Mouse (Mus musculus) limb, embryonic 15.5 days (tissue): ENCODE data around the gene Npr3. TPM values are rescaled to one million over a fixed set of nuclear protein-coding genes. Genes with fewer than 3 reads are reported as not detected.
"Not testable (repeated sequence)": the region's sequence is repeated elsewhere in the genome, so short reads cannot be mapped to it uniquely, and the experiment has no call there.

Source experiments
- ATAC-seq: fragments of 200-750 bp; cut with Nextera tagmentation; 2 replicates; pipeline ENCODE4 v1.8.0; 2017; ENCODE audit warnings: low read depth, moderate TSS enrichment; ENCODE audit not compliant: insufficient number of reproducible peaks, low FRiP score, low TSS enrichment
- H3K27ac ChIP-seq: fragments of 300-500 bp; sonication (generic); 2 replicates; pipeline ENCODE4 v1.5.1; 2015; ENCODE audit warnings: moderate library complexity, mild to moderate bottlenecking, inconsistent platforms
- H3K27me3 ChIP-seq: fragments of 300-500 bp; sonication (generic); 2 replicates; pipeline ENCODE4 v1.6.1; 2015; ENCODE audit warnings: inconsistent platforms
- H3K36me3 ChIP-seq: fragments of 300-500 bp; sonication (generic); 2 replicates; pipeline ENCODE4 v1.6.1; 2015; ENCODE audit warnings: inconsistent platforms
- H3K4me1 ChIP-seq: fragments of 300-500 bp; sonication (generic); 2 replicates; pipeline ENCODE4 v1.6.1; 2015; ENCODE audit warnings: inconsistent platforms
- H3K4me2 ChIP-seq: fragments of 300-500 bp; sonication (generic); 2 replicates; pipeline ENCODE4 v1.6.1; 2015; ENCODE audit warnings: mild to moderate bottlenecking, inconsistent platforms
- H3K4me3 ChIP-seq: fragments of 300-500 bp; sonication (generic); 2 replicates; pipeline ENCODE4 v1.5.1; 2015; ENCODE audit warnings: mild to moderate bottlenecking, inconsistent platforms
- H3K9ac ChIP-seq: fragments of 300-500 bp; sonication (generic); 2 replicates; pipeline ENCODE4 v1.6.1; 2015; ENCODE audit warnings: inconsistent platforms
- H3K9me3 ChIP-seq: fragments of 300-500 bp; sonication (generic); 2 replicates; pipeline ENCODE4 v1.6.1; 2016; ENCODE audit warnings: inconsistent platforms
- WGBS: fragments of 180-500 bp; shearing (Covaris S2); methylation state at CpG from one replicate; pipeline ENCODE4 v1.1.7; 2015; 5-methylcytosine and 5-hydroxymethylcytosine counted together
- polyA plus RNA-seq: library from polyadenylated mRNA; unstranded; fragments of >200 nt; fragmentation: Nextera tagmentation; extraction: Ambion mirVana; gene quantifications from 2 replicates; pipeline ENCODE4 v1.2.1, GENCODE M21; 2015

Npr3 gene
- polyA plus RNA-seq, 1 experiment from 2014 or later, result 6.3 TPM

- WGBS, result 59% methylated on average over 6 of the region's 6 CpGs
- not testable (repeated sequence) for H3K27ac ChIP-seq, H3K4me2 ChIP-seq, H3K27me3 ChIP-seq, H3K36me3 ChIP-seq, H3K4me1 ChIP-seq, H3K9me3 ChIP-seq, ATAC-seq, H3K4me3 ChIP-seq, H3K9ac ChIP-seq
Observed at GRCm38 (mm10) chr15:11822347-11822746, 84.7 kb downstream of the Npr3 start.

GRCm38 (mm10) chr15:11815551-11815950 is 91.5 kb downstream of the Npr3 start:
- 0 out of 2 replicates have a peak, but pooled peaks cover 5% of the 10 kb centered on the region for H3K4me1 ChIP-seq
- no peak overlapping the region for H3K9ac ChIP-seq
- no peak for ATAC-seq
- H3K9me3 ChIP-seq, result no peaks in the 10 kb centered on the region
- no peaks in the 10 kb centered on the region for H3K27me3 ChIP-seq
- H3K27ac ChIP-seq, result no peak overlapping the region
- no peak overlapping the region for H3K4me3 ChIP-seq
- 61% methylated on average over 4 of the region's 4 CpGs for WGBS
- H3K36me3 ChIP-seq, result no peaks in the 10 kb centered on the region
- H3K4me2 ChIP-seq, result no peak overlapping the region

GRCm38 (mm10) chr15:11803576-11803975 is 103.5 kb downstream of the Npr3 start:
- Histone ChIP-seq H3K4me3 (no peak overlapping the region), H3K27me3 (no peaks in the 10 kb centered on the region), H3K4me1 (peaks cover 9% of the 10 kb centered on the region), H3K27ac (no peak overlapping the region), H3K9ac (no peak overlapping the region), H3K4me2 (no peak overlapping the region), H3K36me3 (no peaks in the 10 kb centered on the region), H3K9me3 (no peaks in the 10 kb centered on the region)
- no peak for ATAC-seq
- 21% methylated on average over 4 of the region's 4 CpGs for WGBS

GRCm38 (mm10) chr15:11801863-11802722 is 105.0 kb downstream of the Npr3 start:
- Histone ChIP-seq H3K4me3 (no peak overlapping the region), H3K36me3 (no peaks in the 10 kb centered on the region), H3K4me2 (no peak overlapping the region), H3K27ac (no peak overlapping the region), H3K4me1 (peaks cover 9% of the 10 kb centered on the region), H3K9ac (no peak overlapping the region), H3K9me3 (no peaks in the 10 kb centered on the region), H3K27me3 (no peaks in the 10 kb centered on the region)
- no peak for ATAC-seq
- 46% methylated on average over 13 of the region's 13 CpGs for WGBS

- Histone ChIP-seq H3K36me3 (no peaks in the 10 kb centered on the region), H3K4me1 (no peaks in the 10 kb centered on the region), H3K4me2 (no peak overlapping the region), H3K9me3 (no peaks in the 10 kb centered on the region), H3K9ac (no peak overlapping the region), H3K27ac (no peak overlapping the region), H3K27me3 (no peaks in the 10 kb centered on the region), H3K4me3 (no peak overlapping the region)
- 18% methylated on average over 2 of the region's 2 CpGs for WGBS
- ATAC-seq, result no peak
Observed at GRCm38 (mm10) chr15:11794632-11795031, 112.5 kb downstream of the Npr3 start.

Other genes starting within 250 kb of the Npr3 start
- gene Sub1, start 89.7 kb upstream of the Npr3 start, polyA plus RNA-seq, result 659 and 669 TPM in 2 replicates
- gene Zfr, start 210.5 kb upstream of the Npr3 start, polyA plus RNA-seq, result 128 TPM in 2 replicates